ENCODE assay signal across 46 mouse cellular contexts in the genomic region with DNA sequence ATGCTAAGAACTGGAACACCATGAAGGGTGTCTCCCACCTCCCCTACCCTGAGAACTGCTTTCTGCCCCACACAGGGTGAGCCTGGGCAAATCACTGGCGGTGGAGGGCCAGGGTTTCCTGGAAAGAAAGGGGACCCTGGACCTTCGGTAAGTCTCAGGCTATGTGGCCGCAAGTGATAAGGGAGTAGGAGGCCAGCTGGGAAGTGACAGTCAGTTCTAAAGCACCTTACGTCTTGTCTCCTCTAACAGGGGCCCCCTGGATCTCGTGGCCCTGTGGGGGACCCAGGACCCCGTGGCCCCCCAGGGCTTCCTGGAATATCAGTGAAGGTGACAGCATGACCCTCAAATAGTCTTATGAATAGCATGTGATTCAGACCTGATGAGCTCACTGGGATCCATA. TPM values are rescaled to one million over a fixed set of nuclear protein-coding genes. Genes with fewer than 3 reads are reported as not detected.
"Had no signal": no experiment of that assay in that cellular context is flagged by ENCODE, and none has a peak within 500 bp of the region (broad histone marks: within the 10 kb centered on the region; RNA-seq: fewer than 3 reads in every experiment).

No protein-coding gene starts in this region.

- H3K27ac ChIP-seq: heart, embryonic 10.5 days; heart, embryonic 13.5 days; heart, embryonic 15.5 days; hindbrain, embryonic 12.5 days; hindbrain, embryonic 13.5 days; hindbrain, embryonic 14.5 days; hindbrain, embryonic 15.5 days; hindbrain, postnatal 0 days; kidney, embryonic 15.5 days; kidney, postnatal 0 days; layer of hippocampus, adult 2 months; left cerebral cortex, adult 2 months had no signal

- ATAC-seq: hindbrain, embryonic 16.5 days; hindbrain, postnatal 0 days; inflammation-experienced regulatory T-cells, adult 6 months had no signal

- H3K36me3 ChIP-seq: heart, embryonic 10.5 days; heart, embryonic 12.5 days; heart, embryonic 13.5 days; heart, embryonic 15.5 days; hindbrain, embryonic 12.5 days; hindbrain, embryonic 13.5 days; hindbrain, embryonic 15.5 days; kidney, embryonic 15.5 days had no signal

- H3K9me3 ChIP-seq: heart, embryonic 10.5 days; heart, embryonic 12.5 days; heart, embryonic 13.5 days; heart, embryonic 15.5 days; hindbrain, embryonic 12.5 days; hindbrain, embryonic 13.5 days; hindbrain, embryonic 15.5 days; kidney, embryonic 15.5 days had no signal

- H3K27me3 ChIP-seq: heart, embryonic 15.5 days; hindbrain, embryonic 12.5 days; hindbrain, embryonic 13.5 days; hindbrain, embryonic 15.5 days; kidney, embryonic 15.5 days had no signal

- H3K4me1 ChIP-seq: heart, embryonic 12.5 days; heart, embryonic 13.5 days; heart, embryonic 15.5 days; hindbrain, embryonic 12.5 days; hindbrain, embryonic 13.5 days; hindbrain, embryonic 15.5 days; kidney, embryonic 15.5 days had no signal

- H3K9ac ChIP-seq: heart, embryonic 12.5 days; heart, embryonic 13.5 days; heart, embryonic 15.5 days; hindbrain, embryonic 12.5 days; hindbrain, embryonic 13.5 days; hindbrain, embryonic 14.5 days; hindbrain, embryonic 15.5 days; kidney, embryonic 15.5 days had no signal

- DNase-seq: heart, postnatal 10 days; heart, postnatal 14 days; heart, postnatal 36 days; heart, postnatal 4 days; kidney, adult 11 months; kidney, adult 18-20 months; kidney, adult 2 months; kidney, adult 8-10 months; kidney, adult 9 months; kidney, postnatal 10 days; kidney, postnatal 14 days; kidney, postnatal 25 days; kidney, postnatal 36 days; kidney, postnatal 4 days; layer of hippocampus, adult 9-11 months; layer of hippocampus, postnatal 36 days had no signal

- H3K4me2 ChIP-seq: heart, embryonic 11.5 days; heart, embryonic 12.5 days; heart, embryonic 13.5 days; heart, embryonic 15.5 days; hindbrain, embryonic 12.5 days; hindbrain, embryonic 13.5 days; hindbrain, embryonic 14.5 days; hindbrain, embryonic 15.5 days; kidney, embryonic 15.5 days had no signal

- H3K4me3 ChIP-seq: heart, embryonic 10.5 days; heart, embryonic 12.5 days; heart, embryonic 13.5 days; heart, embryonic 15.5 days; hindbrain, embryonic 12.5 days; hindbrain, embryonic 13.5 days; hindbrain, embryonic 15.5 days; kidney, embryonic 15.5 days; layer of hippocampus, adult 2 months; left cerebral cortex, adult 2 months had no signal

RNA-seq across cellular contexts. Expression of gene Col7a1, which starts 11.0 kb away (rescaled TPM):
- total RNA-seq: hematopoietic stem cell, adult 5-6 weeks had no signal

RNA-seq across cellular contexts. Expression of gene Ucn2, which starts 21.5 kb away (rescaled TPM):
- total RNA-seq: heart, adult 8-10 months; heart, postnatal 10 days; heart, postnatal 25 days; heart, postnatal 36 days; heart, postnatal 4 days; hematopoietic stem cell, adult 5-6 weeks; hindbrain, postnatal 0 days; layer of hippocampus, adult 2 months; layer of hippocampus, postnatal 14 days; layer of hippocampus, postnatal 25 days; left cerebral cortex, adult 18-20 months had no signal
- polyA plus RNA-seq: heart, embryonic 10.5 days; heart, embryonic 11.5 days; heart, embryonic 12.5 days; heart, embryonic 13.5 days; heart, embryonic 14.5 days; heart, embryonic 15.5 days; heart, embryonic 16.5 days; heart, postnatal 0 days; hindbrain, embryonic 11.5 days; hindbrain, embryonic 12.5 days; hindbrain, embryonic 13.5 days; hindbrain, embryonic 15.5 days; hindbrain, embryonic 16.5 days; hindbrain, postnatal 0 days; inflammation-experienced regulatory T-cells, adult 6 months; kidney, embryonic 16.5 days; kidney, postnatal 0 days had no signal

RNA-seq across cellular contexts. Expression of gene Tmem89, which starts 49.9 kb away (rescaled TPM):
- total RNA-seq: heart, postnatal 10 days; heart, postnatal 25 days; heart, postnatal 36 days; heart, postnatal 4 days; layer of hippocampus, adult 18-20 months; layer of hippocampus, postnatal 36 days; left cerebral cortex, adult 18-20 months; left cerebral cortex, adult 2 months had no signal
- polyA plus RNA-seq: heart, embryonic 10.5 days; heart, embryonic 11.5 days; heart, embryonic 12.5 days; heart, embryonic 13.5 days; heart, embryonic 14.5 days; heart, embryonic 15.5 days; heart, embryonic 16.5 days; heart, postnatal 0 days; hindbrain, embryonic 16.5 days; inflammation-experienced regulatory T-cells, adult 6 months; intestine, embryonic 14.5 days; kidney, embryonic 14.5 days; kidney, embryonic 15.5 days; kidney, embryonic 16.5 days; kidney, postnatal 0 days had no signal
